Mouse (Mus musculus) G1E-ER4 (cell line): ENCODE data around the gene Nphp4. TPM values are rescaled to one million over a fixed set of nuclear protein-coding genes. Genes with fewer than 3 reads are reported as not detected.

Experiments
- GATA1 ChIP-seq: IDR thresholded peaks from one replicate; pipeline ENCODE4 v1.8.0; 2012; ENCODE audit warnings: low read length, inconsistent platforms
- polyA plus RNA-seq: library from polyadenylated mRNA; stranded (reverse); fragments of >175 nt; gene quantifications from 2 replicates; pipeline ENCODE4 v1.2.3, GENCODE M21; 2012

Gene Nphp4
- polyA plus RNA-seq, 1 experiment, result not detected

- no peak for TF ChIP-seq GATA1
These were observed 109.7 kb downstream of the Nphp4 start for GRCm38 (mm10) chr4:152586175-152586574.

GRCm38 (mm10) chr4:152604285-152604684 lies 127.8 kb downstream of the Nphp4 start:
- no peak for TF ChIP-seq GATA1

DNA sequence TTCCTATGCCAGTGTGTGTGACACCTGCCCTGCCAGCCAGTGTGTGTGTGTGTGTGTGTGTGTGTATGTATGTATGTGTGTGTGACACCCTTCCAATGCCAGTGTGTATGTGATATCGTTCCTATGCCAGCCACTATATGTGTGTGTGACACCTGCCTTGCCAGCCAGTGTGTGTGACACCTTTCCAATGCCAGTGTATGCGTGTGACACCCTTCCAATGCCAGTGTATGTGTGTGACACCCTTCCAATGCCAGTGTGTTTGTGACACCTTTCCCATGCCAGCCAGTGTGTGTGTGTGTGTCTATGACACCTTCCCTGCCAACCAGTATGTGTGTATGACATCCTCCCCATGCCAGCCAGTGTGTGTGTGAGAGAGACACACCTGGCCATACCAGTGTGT lies 132.7 kb downstream of the Nphp4 start:
- no peak for TF ChIP-seq GATA1

- no peak for TF ChIP-seq GATA1
These were observed 133.5 kb downstream of the Nphp4 start for GRCm38 (mm10) chr4:152610026-152610425.

Other genes with a start within 250 kb of the Nphp4 start
- 0.11 and 0.15 TPM in 2 replicates for gene Gpr153, start 202.5 kb upstream of the Nphp4 start, polyA plus RNA-seq
- 0.05 and 0.06 TPM in 2 replicates for gene Hes3, start 185.0 kb upstream of the Nphp4 start, polyA plus RNA-seq
- gene Icmt, start 179.5 kb upstream of the Nphp4 start, polyA plus RNA-seq, result 29.6 and 30.0 TPM in 2 replicates
- gene Rnf207, start 157.7 kb upstream of the Nphp4 start, polyA plus RNA-seq, result not detected in 2 replicates
- gene Rpl22, start 151.0 kb upstream of the Nphp4 start, polyA plus RNA-seq, result 40.4 and 67.9 TPM in 2 replicates
- gene Chd5, start 138.1 kb upstream of the Nphp4 start, polyA plus RNA-seq, result 0.04 TPM in 2 replicates
- gene Kcnab2, start 1.2 kb downstream of the Nphp4 start, polyA plus RNA-seq, result not detected in 2 replicates